Mouse (Mus musculus): ENCODE data around the gene Wasf3. TPM values are rescaled to one million over a fixed set of nuclear protein-coding genes. Genes with fewer than 3 reads are reported as not detected.

Gene Wasf3
- 2.3 and 2.7 TPM in 2 replicates for polyA plus RNA-seq (2014; fragmentation: Nextera tagmentation; extraction: Ambion mirVana)

DNA sequence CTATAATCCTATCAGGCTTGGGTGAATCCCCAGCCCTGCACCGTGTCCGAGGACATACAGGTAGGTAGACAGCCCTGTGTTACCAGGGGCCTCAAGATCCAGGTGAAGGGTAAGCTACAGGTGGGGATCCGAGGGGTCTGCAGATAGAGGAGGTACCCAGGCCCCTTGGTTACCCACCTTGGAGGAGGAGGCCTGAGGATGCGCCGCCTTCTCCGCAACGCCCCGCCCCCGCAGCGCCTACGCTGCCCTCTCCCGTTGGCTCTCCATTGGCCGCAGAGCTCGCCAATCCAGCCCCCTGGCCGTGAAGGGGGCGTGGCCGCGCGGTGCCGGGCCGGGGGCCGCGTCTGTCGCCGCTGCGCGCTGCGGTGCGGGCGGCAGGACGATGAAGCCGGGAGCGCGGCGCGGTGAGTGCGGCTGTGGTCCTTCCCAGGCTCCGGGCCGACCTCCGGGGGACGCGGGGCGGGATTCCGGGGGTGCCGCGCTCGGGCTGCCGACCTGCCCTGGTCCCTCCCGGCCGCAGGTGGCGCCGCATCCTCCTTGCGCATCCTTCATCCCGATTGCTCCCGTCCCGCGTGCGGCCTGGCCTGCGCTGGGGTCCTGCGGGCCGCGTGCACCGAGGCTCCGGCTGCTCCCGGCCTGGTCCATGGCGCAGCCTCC, at the start of gene Wasf3:
Gene Wasf3, plus strand, starts transcription at position 51 of the 657 bp plus-strand sequence.
- peak; percentile 98 for ATAC-seq (ENCODE audit: low FRiP score, low TSS enrichment)
- Histone ChIP-seq H3K9me3 (ENCODE audit: control insufficient read depth, low read length) (no peaks in the 10 kb centered on the region), H3K27ac (ENCODE audit: low read depth, low read length) (no peak within 1 kb of the TSS), H3K36me3 (ENCODE audit: control insufficient read depth, insufficient read depth, low read length) (no peaks in the 10 kb centered on the region), H3K9ac (ENCODE audit: low read depth, low read length) (peak within 1 kb of the TSS; percentile 68), H3K4me1 (ENCODE audit: control insufficient read depth, insufficient read depth, low read length) (peaks cover 5% of the 10 kb centered on the region; the same call in 1 of the 2 replicates), H3K27me3 (ENCODE audit: control insufficient read depth, insufficient read depth, low read length) (no peaks in the 10 kb centered on the region), H3K4me3 (ENCODE audit: low read length) (peak within 1 kb of the TSS; percentile 69), H3K4me2 (replicated peaks; ENCODE audit: low read depth, low read length) (peak within 1 kb of the TSS; percentile 57)
- under 1% methylated on average over 61 of the region's 66 CpGs for WGBS

DNA sequence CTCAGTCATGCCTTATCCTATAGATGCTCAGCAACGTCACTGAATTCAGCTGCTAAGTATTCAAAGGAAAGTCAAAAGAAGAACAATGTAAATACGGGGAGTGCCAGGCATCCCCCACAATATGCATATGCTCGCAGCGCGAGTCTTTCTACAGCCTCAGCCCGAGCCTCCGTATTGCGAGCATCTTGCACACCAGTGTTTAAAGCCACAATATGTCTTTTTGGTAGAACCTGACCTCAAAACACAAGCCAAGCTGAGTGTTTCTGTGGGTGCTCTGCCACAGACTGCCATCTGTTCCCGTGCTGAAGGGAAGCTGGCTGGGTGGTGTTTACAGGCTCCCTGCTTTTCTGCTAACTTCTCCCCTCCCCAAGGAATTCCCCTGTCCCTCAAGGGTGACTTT, 46.7 kb upstream of the Wasf3 start:
- WGBS: 63% methylated on average over 9 of the region's 9 CpGs
- Histone ChIP-seq H3K36me3 (ENCODE audit: control insufficient read depth, insufficient read depth, low read length) (no peaks in the 10 kb centered on the region), H3K9me3 (ENCODE audit: control insufficient read depth, low read length) (no peaks in the 10 kb centered on the region), H3K4me3 (ENCODE audit: low read length) (no peak overlapping the region), H3K27ac (ENCODE audit: low read depth, low read length) (no peak overlapping the region), H3K27me3 (ENCODE audit: control insufficient read depth, insufficient read depth, low read length) (no peaks in the 10 kb centered on the region), H3K4me2 (replicated peaks; ENCODE audit: low read depth, low read length) (no peak overlapping the region), H3K4me1 (ENCODE audit: control insufficient read depth, insufficient read depth, low read length) (no peaks in the 10 kb centered on the region), H3K9ac (ENCODE audit: low read depth, low read length) (no peak overlapping the region)
- ATAC-seq (ENCODE audit: low FRiP score, low TSS enrichment): no peak

DNA sequence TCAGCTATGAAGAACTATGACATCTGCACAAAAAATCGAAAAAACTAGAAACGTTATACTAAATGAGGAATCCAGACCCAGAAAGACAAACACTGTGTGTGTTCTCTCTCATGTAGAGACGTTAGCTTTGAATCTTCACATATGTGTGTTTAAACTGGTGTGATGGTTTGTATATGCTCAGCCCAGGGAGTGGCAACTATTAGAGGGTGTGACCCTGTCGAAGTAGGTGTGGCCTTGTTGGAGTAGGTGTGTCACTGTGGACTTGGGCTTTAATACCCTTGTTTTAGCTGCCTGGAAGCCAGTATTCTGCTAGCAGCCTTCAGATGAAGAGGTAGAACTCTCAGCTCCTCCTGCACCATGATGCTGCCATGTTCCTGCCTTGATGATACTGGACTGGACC, 44.7 kb upstream of the Wasf3 start:
- no peak overlapping the region for H3K9ac ChIP-seq (ENCODE audit: low read depth, low read length)
- H3K9me3 ChIP-seq (ENCODE audit: control insufficient read depth, low read length): no peaks in the 10 kb centered on the region
- no peak overlapping the region for H3K4me2 ChIP-seq (replicated peaks; ENCODE audit: low read depth, low read length)
- no peak overlapping the region for H3K27ac ChIP-seq (ENCODE audit: low read depth, low read length)
- H3K4me1 ChIP-seq (ENCODE audit: control insufficient read depth, insufficient read depth, low read length): no peaks in the 10 kb centered on the region
- no peaks in the 10 kb centered on the region for H3K36me3 ChIP-seq (ENCODE audit: control insufficient read depth, insufficient read depth, low read length)
- 84% methylated on average over 4 of the region's 4 CpGs for WGBS
- no peak overlapping the region for H3K4me3 ChIP-seq (ENCODE audit: low read length)
- H3K27me3 ChIP-seq (ENCODE audit: control insufficient read depth, insufficient read depth, low read length): no peaks in the 10 kb centered on the region
- ATAC-seq (ENCODE audit: low FRiP score, low TSS enrichment): no peak

DNA sequence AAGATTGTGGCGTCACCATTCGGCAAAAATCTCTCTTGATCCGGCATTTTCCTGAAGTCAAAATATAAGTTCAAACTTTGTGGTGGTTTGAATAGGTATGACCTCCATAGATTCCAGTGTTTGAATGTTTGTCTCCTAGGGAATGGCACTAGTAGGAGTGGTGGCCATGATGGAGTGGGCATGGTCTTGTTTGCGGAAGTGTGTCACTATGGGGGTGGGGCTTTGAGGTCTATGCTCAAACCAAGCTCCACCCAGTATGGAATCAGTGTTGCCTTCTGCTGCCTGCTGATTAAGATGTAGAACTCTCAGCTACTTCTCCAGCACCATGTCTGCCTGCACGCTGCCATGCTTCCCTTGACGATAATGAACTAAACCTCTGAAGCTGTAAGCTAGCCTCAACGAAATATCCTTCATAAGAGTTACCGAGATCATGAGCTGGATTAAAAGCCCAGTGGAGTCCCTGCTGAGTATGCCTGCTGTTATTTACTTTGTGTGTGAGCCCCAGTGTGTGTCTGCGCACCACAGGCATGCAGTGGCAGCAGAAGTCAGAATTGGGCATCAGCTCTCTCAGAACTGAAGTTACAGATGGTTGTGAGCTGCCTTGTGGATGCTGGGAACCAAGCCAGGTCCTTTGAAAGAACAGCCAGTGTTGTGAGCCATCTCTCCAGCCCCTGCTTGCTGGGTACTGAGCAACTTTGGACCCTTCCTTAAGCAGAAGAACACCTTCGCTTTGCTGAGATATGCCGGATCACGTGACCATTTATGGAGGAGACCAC, 39.7 kb upstream of the Wasf3 start:
- H3K27me3 ChIP-seq (ENCODE audit: control insufficient read depth, insufficient read depth, low read length): no peaks in the 10 kb centered on the region
- H3K4me3 ChIP-seq (ENCODE audit: low read length): no peak overlapping the region
- ATAC-seq (ENCODE audit: low FRiP score, low TSS enrichment): no peak
- 92% methylated on average over 12 of the region's 12 CpGs for WGBS
- no peaks in the 10 kb centered on the region for H3K36me3 ChIP-seq (ENCODE audit: control insufficient read depth, insufficient read depth, low read length)
- no peak overlapping the region for H3K9ac ChIP-seq (ENCODE audit: low read depth, low read length)
- no peak overlapping the region for H3K27ac ChIP-seq (ENCODE audit: low read depth, low read length)
- no peaks in the 10 kb centered on the region for H3K4me1 ChIP-seq (ENCODE audit: control insufficient read depth, insufficient read depth, low read length)
- H3K9me3 ChIP-seq (ENCODE audit: control insufficient read depth, low read length): no peaks in the 10 kb centered on the region
- no peak overlapping the region for H3K4me2 ChIP-seq (replicated peaks; ENCODE audit: low read depth, low read length)

DNA sequence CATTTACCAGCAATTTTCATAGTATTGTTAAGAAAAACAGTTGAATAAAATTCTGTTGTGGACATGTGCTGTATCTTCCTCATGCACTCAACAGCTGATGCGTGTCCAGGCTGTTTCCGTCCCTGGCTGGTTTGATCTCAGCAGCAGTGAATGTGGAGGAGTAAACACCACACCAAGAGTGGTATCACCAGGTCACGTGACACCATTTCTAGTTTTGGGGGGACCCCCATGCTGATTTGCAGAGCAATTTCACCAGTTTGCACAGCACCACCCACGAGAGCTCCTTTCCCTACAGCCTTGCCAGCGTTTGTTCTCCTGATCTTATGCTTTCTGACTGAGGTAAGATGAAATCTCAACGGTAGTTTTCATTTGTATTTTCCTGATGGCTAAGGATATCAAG, 37.7 kb upstream of the Wasf3 start:
- no peak overlapping the region for H3K4me2 ChIP-seq (replicated peaks; ENCODE audit: low read depth, low read length)
- no peaks in the 10 kb centered on the region for H3K9me3 ChIP-seq (ENCODE audit: control insufficient read depth, low read length)
- ATAC-seq (ENCODE audit: low FRiP score, low TSS enrichment): no peak
- H3K4me1 ChIP-seq (ENCODE audit: control insufficient read depth, insufficient read depth, low read length): no peaks in the 10 kb centered on the region
- H3K4me3 ChIP-seq (ENCODE audit: low read length): no peak overlapping the region
- H3K27me3 ChIP-seq (ENCODE audit: control insufficient read depth, insufficient read depth, low read length): no peaks in the 10 kb centered on the region
- no peaks in the 10 kb centered on the region for H3K36me3 ChIP-seq (ENCODE audit: control insufficient read depth, insufficient read depth, low read length)
- no peak overlapping the region for H3K9ac ChIP-seq (ENCODE audit: low read depth, low read length)
- 60% methylated on average over 6 of the region's 6 CpGs for WGBS
- no peak overlapping the region for H3K27ac ChIP-seq (ENCODE audit: low read depth, low read length)

DNA sequence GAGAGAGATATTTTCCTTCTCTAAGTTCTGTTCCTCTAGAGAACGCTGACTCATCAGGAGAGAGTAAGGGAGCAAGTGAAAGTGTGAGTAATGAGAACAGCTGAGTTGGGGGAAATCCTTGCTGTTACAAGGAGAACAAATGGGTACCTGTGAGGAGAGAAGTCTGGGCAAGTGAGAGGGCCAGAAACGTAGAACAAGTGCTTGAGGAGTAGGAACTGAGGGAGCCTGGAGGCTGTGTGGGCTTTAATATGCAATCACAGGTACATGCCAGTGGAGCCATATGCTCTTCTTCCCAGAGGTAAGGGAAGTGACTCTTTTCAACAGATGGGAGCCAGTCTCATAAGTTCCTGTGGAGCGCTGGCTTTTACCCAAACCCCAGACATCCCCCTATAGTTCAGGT, 35.6 kb upstream of the Wasf3 start:
- Histone ChIP-seq H3K27ac (ENCODE audit: low read depth, low read length) (no peak overlapping the region), H3K4me3 (ENCODE audit: low read length) (no peak overlapping the region), H3K4me1 (ENCODE audit: control insufficient read depth, insufficient read depth, low read length) (no peaks in the 10 kb centered on the region), H3K9ac (ENCODE audit: low read depth, low read length) (no peak overlapping the region; the same call in 1 of the 2 replicates), H3K9me3 (ENCODE audit: control insufficient read depth, low read length) (no peaks in the 10 kb centered on the region), H3K27me3 (ENCODE audit: control insufficient read depth, insufficient read depth, low read length) (no peaks in the 10 kb centered on the region), H3K4me2 (replicated peaks; ENCODE audit: low read depth, low read length) (no peak overlapping the region), H3K36me3 (ENCODE audit: control insufficient read depth, insufficient read depth, low read length) (no peaks in the 10 kb centered on the region)
- ATAC-seq (ENCODE audit: low FRiP score, low TSS enrichment): no peak
- WGBS: 69% methylated on average over 3 of the region's 3 CpGs

DNA sequence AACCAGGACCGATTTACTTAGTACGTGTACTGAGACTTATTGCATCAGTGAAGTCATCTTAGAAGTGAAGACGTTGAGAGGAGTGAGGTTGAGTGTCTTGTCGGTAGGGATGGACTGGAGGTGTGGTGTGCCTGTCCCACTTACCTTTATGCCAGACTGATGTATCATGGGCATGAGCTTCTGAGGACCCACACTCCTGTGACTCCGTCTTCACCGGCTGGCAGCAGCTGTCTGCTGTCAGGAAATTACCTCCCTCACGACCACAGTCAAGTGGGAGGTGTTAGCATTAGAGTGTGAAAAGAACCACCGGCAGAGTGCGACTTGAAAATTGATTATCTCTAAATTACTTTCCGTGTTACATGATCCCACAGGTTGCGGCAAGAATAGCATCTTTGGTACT, 34.0 kb upstream of the Wasf3 start:
- Histone ChIP-seq H3K27me3 (ENCODE audit: control insufficient read depth, insufficient read depth, low read length) (no peaks in the 10 kb centered on the region), H3K27ac (ENCODE audit: low read depth, low read length) (no peak overlapping the region), H3K9ac (ENCODE audit: low read depth, low read length) (no peak overlapping the region), H3K4me1 (ENCODE audit: control insufficient read depth, insufficient read depth, low read length) (no peaks in the 10 kb centered on the region), H3K4me2 (replicated peaks; ENCODE audit: low read depth, low read length) (no peak overlapping the region), H3K9me3 (ENCODE audit: control insufficient read depth, low read length) (no peaks in the 10 kb centered on the region), H3K4me3 (ENCODE audit: low read length) (no peak overlapping the region), H3K36me3 (ENCODE audit: control insufficient read depth, insufficient read depth, low read length) (no peaks in the 10 kb centered on the region)
- ATAC-seq (ENCODE audit: low FRiP score, low TSS enrichment): peak; percentile 60
- 43% methylated on average over 11 of the region's 11 CpGs for WGBS

DNA sequence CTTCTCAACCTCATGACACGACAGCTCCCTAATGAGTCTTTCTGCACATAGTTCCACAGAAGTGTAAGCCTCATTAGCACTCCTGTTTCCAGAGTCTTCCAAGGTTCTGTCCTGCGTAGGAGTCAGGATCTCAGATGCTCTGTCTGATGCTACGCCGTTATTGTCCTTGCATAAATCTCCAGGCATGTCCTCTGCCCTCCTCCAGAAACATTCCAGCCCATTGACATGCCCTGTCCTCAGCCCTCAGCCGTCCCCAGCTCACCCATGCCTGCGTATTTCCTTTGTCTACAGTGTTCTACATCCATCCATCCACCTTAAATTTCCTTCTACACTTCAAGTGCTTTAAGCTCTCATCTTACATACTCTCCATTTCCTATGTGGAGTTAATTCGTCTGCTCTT, 32.8 kb upstream of the Wasf3 start:
- no peak overlapping the region for H3K9ac ChIP-seq (ENCODE audit: low read depth, low read length)
- no peaks in the 10 kb centered on the region for H3K27me3 ChIP-seq (ENCODE audit: control insufficient read depth, insufficient read depth, low read length)
- no peaks in the 10 kb centered on the region for H3K36me3 ChIP-seq (ENCODE audit: control insufficient read depth, insufficient read depth, low read length)
- no peaks in the 10 kb centered on the region for H3K4me1 ChIP-seq (ENCODE audit: control insufficient read depth, insufficient read depth, low read length)
- H3K4me2 ChIP-seq (replicated peaks; ENCODE audit: low read depth, low read length): no peak overlapping the region
- no peaks in the 10 kb centered on the region for H3K9me3 ChIP-seq (ENCODE audit: control insufficient read depth, low read length)
- peak; percentile 60; the same call in 1 of the 2 replicates for ATAC-seq (ENCODE audit: low FRiP score, low TSS enrichment)
- 67% methylated on average over 7 of the region's 7 CpGs for WGBS
- H3K4me3 ChIP-seq (ENCODE audit: low read length): no peak overlapping the region
- no peak overlapping the region for H3K27ac ChIP-seq (ENCODE audit: low read depth, low read length)

DNA sequence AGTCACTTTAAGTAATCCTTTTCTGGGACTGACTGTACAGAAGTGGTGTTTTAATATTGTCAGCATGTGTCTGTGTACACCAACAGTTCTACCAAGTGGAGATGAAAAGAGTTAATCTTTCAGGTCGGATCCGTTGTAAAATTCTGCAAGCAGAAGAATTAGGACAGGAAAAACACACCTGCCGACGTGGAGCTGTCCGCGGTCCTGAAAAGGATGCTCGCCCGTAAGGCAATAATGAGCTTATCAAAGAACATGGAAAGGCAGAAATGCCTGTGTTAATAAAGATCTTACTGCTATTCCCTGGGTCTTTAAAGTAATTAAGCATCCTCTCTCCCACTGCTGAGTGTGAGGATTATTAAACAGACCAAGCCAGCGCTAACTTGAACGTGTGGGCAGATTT, 24.4 kb upstream of the Wasf3 start:
- no peak overlapping the region for H3K4me2 ChIP-seq (replicated peaks; ENCODE audit: low read depth, low read length)
- H3K4me3 ChIP-seq (ENCODE audit: low read length): no peak overlapping the region
- no peaks in the 10 kb centered on the region for H3K27me3 ChIP-seq (ENCODE audit: control insufficient read depth, insufficient read depth, low read length)
- no peak for ATAC-seq (ENCODE audit: low FRiP score, low TSS enrichment)
- no peak overlapping the region for H3K9ac ChIP-seq (ENCODE audit: low read depth, low read length)
- no peaks in the 10 kb centered on the region for H3K9me3 ChIP-seq (ENCODE audit: control insufficient read depth, low read length)
- no peak overlapping the region for H3K27ac ChIP-seq (ENCODE audit: low read depth, low read length)
- WGBS: 28% methylated on average over 10 of the region's 10 CpGs
- H3K36me3 ChIP-seq (ENCODE audit: control insufficient read depth, insufficient read depth, low read length): no peaks in the 10 kb centered on the region
- H3K4me1 ChIP-seq (ENCODE audit: control insufficient read depth, insufficient read depth, low read length): no peaks in the 10 kb centered on the region
